Mouse (Mus musculus) MEL (cell line): Measurements from ENCODE around the gene 1700001O22Rik. TPM values are rescaled to one million over a fixed set of nuclear protein-coding genes. Genes with fewer than 3 reads are reported as not detected.

ENCODE experiments used
- DNase-seq: peaks from one replicate; pipeline ENCODE4 v3.0.0; 2011; ENCODE audit warnings: low read depth, low spot score
- H3K27ac ChIP-seq: 2 replicates; pipeline ENCODE4 v1.5.1; 2012; ENCODE audit warnings: low read depth, mild to moderate bottlenecking, control low read depth, low read length, moderate library complexity; ENCODE audit not compliant: control insufficient read depth
- H3K27me3 ChIP-seq, 2 experiments: fragments of 150-350 bp in 1 of 2; sonication (generic) in 1 of 2; 2 replicates each; pipeline ENCODE4 v1.6.1; 2012; ENCODE audit warnings: low read length in 2 of 2, mild to moderate bottlenecking in 2 of 2, improper control_type of control experiment in 1 of 2, moderate library complexity in 1 of 2; ENCODE audit not compliant: insufficient read depth in 2 of 2, control insufficient read depth in 1 of 2
- H3K36me3 ChIP-seq, 2 experiments: 2 replicates each; pipeline ENCODE4 v1.6.1; 2012 to 2014; ENCODE audit warnings: low read length in 2 of 2, improper control_type of control experiment in 1 of 2, inconsistent platforms in 1 of 2, mild to moderate bottlenecking in 1 of 2; ENCODE audit not compliant: insufficient read depth in 2 of 2, control insufficient read depth in 1 of 2
- H3K4me1 ChIP-seq, 2 experiments: fragments of 150-350 bp in 1 of 2; sonication (generic) in 1 of 2; 2 replicates each; pipeline ENCODE4 v1.6.1; 2012; ENCODE audit warnings: low read length in 2 of 2, improper control_type of control experiment in 1 of 2, mild to moderate bottlenecking in 1 of 2; ENCODE audit not compliant: insufficient read depth in 2 of 2, control insufficient read depth in 1 of 2
- H3K4me3 ChIP-seq, 2 experiments: fragments of 150-350 bp in 1 of 2; sonication (generic) in 1 of 2; 2 replicates each; pipeline ENCODE4 v1.5.1; 2012; ENCODE audit warnings: low read depth in 2 of 2, low read length in 2 of 2, mild to moderate bottlenecking in 2 of 2, moderate library complexity in 2 of 2, control low read depth in 1 of 2, improper control_type of control experiment in 1 of 2; ENCODE audit not compliant: control insufficient read depth in 1 of 2, insufficient read depth in 1 of 2
- H3K79me2 ChIP-seq: 2 replicates; pipeline ENCODE4 v1.6.1; 2012; ENCODE audit warnings: mild to moderate bottlenecking, low read length, moderate library complexity; ENCODE audit not compliant: control insufficient read depth, poor library complexity, insufficient read depth
- H3K9ac ChIP-seq: 2 replicates; pipeline ENCODE4 v1.6.1; 2012; ENCODE audit warnings: low read depth, mild to moderate bottlenecking, control low read depth, low read length, moderate library complexity; ENCODE audit not compliant: control insufficient read depth, poor library complexity, severe bottlenecking
- H3K9me3 ChIP-seq: fragments of 150-350 bp; sonication (generic); replicated peaks from 2 replicates; pipeline ENCODE4 v1.6.1; 2012; ENCODE audit warnings: mild to moderate bottlenecking, low read length, improper control_type of control experiment, moderate library complexity; ENCODE audit not compliant: insufficient read depth
- BHLHE40 ChIP-seq: IDR thresholded peaks from 2 replicates; pipeline ENCODE4 v1.6.1; 2012; ENCODE audit warnings: low read depth, mild to moderate bottlenecking, inconsistent platforms, low read length, improper control_type of control experiment, borderline replicate concordance
- CHD1 ChIP-seq: IDR thresholded peaks from 2 replicates; pipeline ENCODE4 v1.6.1; 2012; ENCODE audit warnings: low read depth, mild to moderate bottlenecking, inconsistent platforms, low read length, improper control_type of control experiment
- CHD2 ChIP-seq: IDR thresholded peaks from 2 replicates; pipeline ENCODE4 v1.6.1; 2011; ENCODE audit warnings: low read length, improper control_type of control experiment
- CTCF ChIP-seq, 3 experiments: IDR thresholded peaks in 2 of 3; conservative IDR thresholded peaks in 1 of 3; 2 replicates each; pipeline ENCODE4 v1.5.1; 2011 to 2012; ENCODE audit warnings: low read length in 3 of 3, low read depth in 2 of 3, mild to moderate bottlenecking in 2 of 3, improper control_type of control experiment in 1 of 3, inconsistent platforms in 1 of 3, mixed read lengths in 1 of 3, moderate library complexity in 1 of 3; ENCODE audit not compliant: control insufficient read depth in 1 of 3, insufficient read depth in 1 of 3, poor library complexity in 1 of 3, severe bottlenecking in 1 of 3
- E2F4 ChIP-seq: IDR thresholded peaks from 2 replicates; pipeline ENCODE4 v1.6.1; 2011; ENCODE audit warnings: low read depth, low read length, improper control_type of control experiment, borderline replicate concordance
- ELF1 ChIP-seq: IDR thresholded peaks from 2 replicates; pipeline ENCODE4 v1.6.1; 2014; ENCODE audit warnings: low read depth, mild to moderate bottlenecking, inconsistent platforms, low read length, improper control_type of control experiment, moderate library complexity
- EP300 ChIP-seq, 2 experiments: IDR thresholded peaks; 2 replicates each; pipeline ENCODE4 v1.6.1; 2011; ENCODE audit warnings: improper control_type of control experiment in 2 of 2, low read length in 2 of 2, low read depth in 1 of 2, mild to moderate bottlenecking in 1 of 2
- GABPA ChIP-seq: IDR thresholded peaks from 2 replicates; pipeline ENCODE4 v1.6.1; 2012; ENCODE audit warnings: low read depth, mild to moderate bottlenecking, inconsistent platforms, low read length, improper control_type of control experiment, moderate library complexity
- HCFC1 ChIP-seq: IDR thresholded peaks from 2 replicates; pipeline ENCODE4 v1.6.1; 2012; ENCODE audit warnings: low read depth, mild to moderate bottlenecking, inconsistent platforms, low read length, improper control_type of control experiment, moderate library complexity
- JUND ChIP-seq: IDR thresholded peaks from 2 replicates; pipeline ENCODE4 v1.6.1; 2011; ENCODE audit warnings: low read depth, mild to moderate bottlenecking, improper control_type of control experiment, low read length
- KAT2A ChIP-seq: conservative IDR thresholded peaks from 2 replicates; pipeline ENCODE4 v1.6.1; 2012; ENCODE audit warnings: low read depth, low read length, improper control_type of control experiment, inconsistent platforms
- MAX ChIP-seq: IDR thresholded peaks from 2 replicates; pipeline ENCODE4 v1.6.1; 2011; ENCODE audit warnings: low read length, improper control_type of control experiment
- MEF2A ChIP-seq: IDR thresholded peaks from 2 replicates; pipeline ENCODE4 v1.6.1; 2014; ENCODE audit warnings: low read depth, mild to moderate bottlenecking, inconsistent platforms, low read length, improper control_type of control experiment; ENCODE audit not compliant: poor library complexity, insufficient replicate concordance, severe bottlenecking; ENCODE audit errors: extremely low read depth
- MYB ChIP-seq: IDR thresholded peaks from 2 replicates; pipeline ENCODE4 v1.6.1; 2011; ENCODE audit warnings: mild to moderate bottlenecking, low read depth, low read length, improper control_type of control experiment
- MYC ChIP-seq: IDR thresholded peaks from 2 replicates; pipeline ENCODE4 v1.6.1; 2011; ENCODE audit warnings: low read depth, mild to moderate bottlenecking, low read length, improper control_type of control experiment, moderate library complexity
- NELFE ChIP-seq: IDR thresholded peaks from 2 replicates; pipeline ENCODE4 v1.6.1; 2011; ENCODE audit warnings: low read depth, low read length, improper control_type of control experiment
- NRF1 ChIP-seq: IDR thresholded peaks from 2 replicates; pipeline ENCODE4 v1.6.1; 2014; ENCODE audit warnings: low read depth, mild to moderate bottlenecking, inconsistent platforms, low read length, improper control_type of control experiment, moderate library complexity; ENCODE audit not compliant: poor library complexity, insufficient read depth, severe bottlenecking
- POLR2A ChIP-seq, 2 experiments: IDR thresholded peaks; 2 replicates each; pipeline ENCODE4 v1.6.1; 2011 to 2012; ENCODE audit warnings: low read length in 2 of 2, mild to moderate bottlenecking in 2 of 2, control low read depth in 1 of 2, improper control_type of control experiment in 1 of 2, low read depth in 1 of 2, moderate library complexity in 1 of 2; ENCODE audit not compliant: control insufficient read depth in 1 of 2, insufficient read depth in 1 of 2, poor library complexity in 1 of 2
- RAD21 ChIP-seq: IDR thresholded peaks from 2 replicates; pipeline ENCODE4 v1.6.1; 2011; ENCODE audit warnings: mild to moderate bottlenecking, low read depth, low read length, improper control_type of control experiment
- TBP ChIP-seq: IDR thresholded peaks from 2 replicates; pipeline ENCODE4 v1.8.0; 2011; ENCODE audit warnings: low read depth, low read length, improper control_type of control experiment
- UBTF ChIP-seq: IDR thresholded peaks from 2 replicates; pipeline ENCODE4 v1.6.1; 2012; ENCODE audit warnings: low read depth, mild to moderate bottlenecking, inconsistent platforms, low read length, improper control_type of control experiment, moderate library complexity, borderline replicate concordance; ENCODE audit not compliant: insufficient read depth
- USF1 ChIP-seq: IDR thresholded peaks from 2 replicates; pipeline ENCODE4 v1.6.1; 2014; ENCODE audit warnings: low read depth, mild to moderate bottlenecking, inconsistent platforms, low read length, improper control_type of control experiment, moderate library complexity
- USF2 ChIP-seq, 2 experiments: IDR thresholded peaks; 2 replicates each; pipeline ENCODE4 v1.6.1; 2011 to 2012; ENCODE audit warnings: improper control_type of control experiment in 2 of 2, low read length in 2 of 2, borderline replicate concordance in 1 of 2, inconsistent platforms in 1 of 2, low read depth in 1 of 2, mild to moderate bottlenecking in 1 of 2; ENCODE audit not compliant: insufficient read depth in 1 of 2
- ZC3H11A ChIP-seq: IDR thresholded peaks from 2 replicates; pipeline ENCODE4 v1.6.1; 2012; ENCODE audit warnings: low read depth, mild to moderate bottlenecking, inconsistent platforms, low read length, improper control_type of control experiment
- ZKSCAN1 ChIP-seq: IDR thresholded peaks from 2 replicates; pipeline ENCODE4 v1.6.1; 2012; ENCODE audit warnings: low read depth, mild to moderate bottlenecking, inconsistent platforms, low read length, improper control_type of control experiment, moderate library complexity
- polyA plus RNA-seq, 2 experiments: library from polyadenylated mRNA; stranded (reverse) in 1 of 2; unstranded in 1 of 2; fragments of >175 nt in 1 of 2; fragments of >200 nt in 1 of 2; gene quantifications; 2 replicates each; pipeline versions ENCODE4 v1.2.1 to v1.2.4; 2012; ENCODE audit warnings: low replicate concordance in 2 of 2, low read depth in 1 of 2; ENCODE audit not compliant: insufficient read length in 2 of 2, insufficient read depth in 1 of 2, missing spikeins in 1 of 2
- total RNA-seq: library from RNA; depleted of rRNA; stranded (reverse); fragments of 300-350 nt; gene quantifications from 2 replicates; pipeline ENCODE4 v1.2.3, GENCODE M21; 2012

Gene 1700001O22Rik
- total and polyA plus RNA-seq, 3 experiments, result 0.50 to 1.8 TPM; not detected in 1

GRCm38 (mm10) chr2:30833644-30834043 is 30.2 kb upstream of the 1700001O22Rik start:
- Histone ChIP-seq H3K4me3 (no peak overlapping the region), H3K36me3 (peaks cover 0 to 5% of the 10 kb centered on the region in 2 experiments; a peak in 2 of 4 replicates), H3K9me3 (no peaks in the 10 kb centered on the region), H3K79me2 (no peaks in the 10 kb centered on the region), H3K27me3 (peaks cover 0 to 3% of the 10 kb centered on the region in 2 experiments; a peak in 1 of 4 replicates), H3K9ac (no peak overlapping the region), H3K27ac (no peak overlapping the region), H3K4me1 (peaks cover 0 to 15% of the 10 kb centered on the region in 2 experiments; a peak in 2 of 4 replicates)
- TF ChIP-seq POLR2A (IDR thresholded peaks at IDR 0.05; ENCODE audit: control insufficient read depth in 1 of 2, insufficient read depth in 1 of 2, low read depth in 1 of 2, low read length in 2 of 2, poor library complexity in 1 of 2) (no peak), MAX (no peak), HCFC1 (no peak), TBP (no peak), CHD1 (no peak), USF2 (IDR thresholded peaks at IDR 0.05; ENCODE audit: borderline replicate concordance in 1 of 2, insufficient read depth in 1 of 2, low read depth in 1 of 2, low read length in 2 of 2) (no peak), NELFE (no peak), ELF1 (no peak), KAT2A (no peak), MYC (no peak), GABPA (no peak), JUND (no peak), MEF2A (no peak), UBTF (no peak)
- DNase-seq, result no peak

GRCm38 (mm10) chr2:30830283-30830795 is 26.9 kb upstream of the 1700001O22Rik start, which contains the start of gene Asb6:
TSS of gene Asb6 (minus strand) at chr2:30830333.
- H3K4me1 ChIP-seq, result peaks cover 2 to 16% of the 10 kb centered on the region in 2 experiments; a peak in 3 of 4 replicates
- TF ChIP-seq CTCF (IDR thresholded peaks at IDR 0.05 in 2 of 3, conservative IDR thresholded peaks at IDR 0.05 in 1 of 3; ENCODE audit: control insufficient read depth in 1 of 3, insufficient read depth in 1 of 3, low read depth in 2 of 3, low read length in 3 of 3, poor library complexity in 1 of 3, severe bottlenecking in 1 of 3), result no peak
- no peak for TF ChIP-seq ZC3H11A
- TF ChIP-seq ZKSCAN1, result no peak
- no peak for TF ChIP-seq GABPA
- no peak for TF ChIP-seq EP300 (IDR thresholded peaks at IDR 0.05; ENCODE audit: low read depth in 1 of 2, low read length in 2 of 2)
- no peak for TF ChIP-seq NRF1
- TF ChIP-seq BHLHE40, result no peak
- no peak for TF ChIP-seq CHD2
- no peak for TF ChIP-seq E2F4
- no peak for TF ChIP-seq USF1
- no peak for TF ChIP-seq CHD1
- no peak for TF ChIP-seq RAD21
- no peak for TF ChIP-seq MYB
- no peak within 1 kb of the TSS for H3K9ac ChIP-seq
- no peak for DNase-seq
- no peaks in the 10 kb centered on the region for H3K9me3 ChIP-seq
- peaks cover 0 to 13% of the 10 kb centered on the region in 2 experiments; a peak in 2 of 4 replicates for H3K36me3 ChIP-seq
- H3K27me3 ChIP-seq, result no peaks in the 10 kb centered on the region
- no peak within 1 kb of the TSS for H3K4me3 ChIP-seq
- no peak within 1 kb of the TSS for H3K27ac ChIP-seq
- peaks cover 20% of the 10 kb centered on the region for H3K79me2 ChIP-seq
